Comparison of ENCODE assay signal across 15 mouse cellular contexts in the genomic region with DNA sequence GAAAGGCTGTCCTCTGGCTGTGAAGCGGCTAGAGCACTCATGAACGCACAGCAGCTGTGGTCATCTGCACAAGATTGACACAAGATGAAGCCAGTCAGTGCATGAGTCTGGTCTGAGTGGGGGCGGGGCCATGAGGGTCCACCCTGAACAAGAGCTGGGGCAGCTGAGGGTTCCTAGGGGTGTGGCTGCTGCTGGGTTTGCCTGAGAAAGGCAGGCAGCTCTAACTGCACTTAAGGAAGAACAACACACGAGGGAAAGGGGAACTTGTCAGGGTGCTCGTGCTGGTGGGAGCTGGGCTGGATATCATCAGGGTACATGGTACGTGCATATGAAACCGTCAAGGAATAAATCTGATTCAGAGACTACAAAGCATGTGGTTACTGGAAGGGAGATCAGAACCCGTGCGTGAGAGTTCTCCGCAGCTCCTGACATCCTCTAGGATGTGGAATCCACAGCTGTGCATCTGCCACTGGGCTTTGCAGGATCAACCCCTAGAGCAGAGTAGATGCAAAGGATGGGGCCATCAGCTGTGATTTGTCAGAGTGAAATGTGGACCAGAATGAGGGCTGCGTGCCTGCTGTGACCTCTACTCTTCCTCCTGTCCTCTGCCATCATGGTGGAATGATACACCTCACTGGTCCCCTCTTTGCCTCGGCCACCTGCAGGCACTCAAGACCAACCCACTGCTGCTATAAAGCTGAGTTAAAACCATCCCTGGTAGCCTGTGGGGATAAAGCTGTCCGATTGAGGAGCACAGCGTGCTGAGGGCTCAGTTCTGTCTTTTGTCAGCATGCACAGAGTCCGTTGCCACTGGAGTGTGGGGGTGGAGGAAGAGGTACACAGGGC. TPM values are rescaled to one million over a fixed set of nuclear protein-coding genes. Genes with fewer than 3 reads are reported as not detected.
A peak's percentile ranks its signal among the peaks of the same experiment; 100 is the strongest.
DNase-seq lines count a peak whose midpoint lies in the region; ATAC-seq lines count a peak whose summit lies in the region.
"Had no signal": no experiment of that assay in that cellular context is flagged by ENCODE, and none has a peak within 500 bp of the region (broad histone marks: within the 10 kb centered on the region; RNA-seq: fewer than 3 reads in every experiment).

No protein-coding gene starts in this region.

- peak; percentile 85 for DNase-seq in heart, adult 11 months
- no peak for DNase-seq in heart, adult 9 months (ENCODE audit: low spot score in 2 of 2)
- peak; percentile 56 for DNase-seq in cerebellum, adult 9-11 months
- DNase-seq in urinary bladder, postnatal 36 days (ENCODE audit: low spot score in 2 of 2) = no peak
- DNase-seq: adrenal gland, postnatal 36 days; gastrocnemius, postnatal 36 days; kidney, adult 2 months; lung, adult 18-20 months; lung, postnatal 36 days; midbrain, embryonic 14.5 days had no signal

- H3K4me1 ChIP-seq in megakaryocyte, embryonic 14.5 days = peaks cover 5% of the 10 kb centered on the region
- no peaks in the 10 kb centered on the region for H3K4me1 ChIP-seq in stomach, embryonic 15.5 days
- H3K4me1 ChIP-seq: embryonic facial prominence, embryonic 12.5 days had no signal

- H3K9me3 ChIP-seq in megakaryocyte, embryonic 14.5 days = peaks cover 9% of the 10 kb centered on the region
- H3K9me3 ChIP-seq in stomach, embryonic 15.5 days = no peaks in the 10 kb centered on the region
- H3K9me3 ChIP-seq: embryonic facial prominence, embryonic 12.5 days had no signal

- peaks cover 35% of the 10 kb centered on the region for H3K27me3 ChIP-seq in megakaryocyte, embryonic 14.5 days (replicated peaks)
- H3K27me3 ChIP-seq in stomach, embryonic 15.5 days (replicated peaks) = no peaks in the 10 kb centered on the region
- H3K27me3 ChIP-seq: embryonic facial prominence, embryonic 12.5 days had no signal

- no peak overlapping the region for H3K9ac ChIP-seq in stomach, embryonic 15.5 days
- H3K9ac ChIP-seq: embryonic facial prominence, embryonic 12.5 days had no signal

- no peak overlapping the region for H3K27ac ChIP-seq in stomach, embryonic 15.5 days
- H3K27ac ChIP-seq: embryonic facial prominence, embryonic 12.5 days had no signal

- peak overlapping the region; percentile 40 for H3K4me3 ChIP-seq in megakaryocyte, embryonic 14.5 days (replicated peaks)
- H3K4me3 ChIP-seq in stomach, embryonic 15.5 days (replicated peaks) = no peak overlapping the region
- H3K4me3 ChIP-seq: embryonic facial prominence, embryonic 12.5 days had no signal

- H3K36me3 ChIP-seq in megakaryocyte, embryonic 14.5 days (replicated peaks; ENCODE audit: low read length) = no peaks in the 10 kb centered on the region
- no peaks in the 10 kb centered on the region for H3K36me3 ChIP-seq in stomach, embryonic 15.5 days
- H3K36me3 ChIP-seq: embryonic facial prominence, embryonic 12.5 days had no signal

- WGBS in stomach, embryonic 15.5 days = 70% methylated on average over 15 of the region's 15 CpGs

- no peak for ATAC-seq in megakaryocyte, adult 5-6 weeks (ENCODE audit: poor library complexity, severe bottlenecking)
- 0 out of 2 replicates have a peak, but pooled peaks have one; percentile 10 for ATAC-seq in stomach, embryonic 15.5 days (ENCODE audit: insufficient read depth, low FRiP score, low read depth)
- ATAC-seq: activated CD4-positive, CD25-positive, alpha-beta regulatory T cell, adult 4 months had no signal

- no peak overlapping the region for H3K4me2 ChIP-seq in stomach, embryonic 15.5 days
- H3K4me2 ChIP-seq: embryonic facial prominence, embryonic 12.5 days had no signal

RNA-seq across cellular contexts. Expression of a gene that starts 14.0 kb away (rescaled TPM):
- 0.31 and 1.4 TPM in 2 replicates for polyA plus RNA-seq in megakaryocyte, embryonic 14.5 days (2012; ENCODE audit: insufficient read depth, low replicate concordance)
- total RNA-seq in megakaryocyte, adult 5-6 weeks (2015) = 0.25 TPM in 1 of 2 replicates, not detected in the other
- not detected in 2 replicates for total RNA-seq in megakaryocyte, adult 5-6 weeks (2017)
- 0.39 and 0.40 TPM in 2 replicates for polyA plus RNA-seq in stomach, embryonic 15.5 days (2015; fragmentation: Nextera tagmentation; extraction: Ambion mirVana)
- polyA plus RNA-seq: activated CD4-positive, CD25-positive, alpha-beta regulatory T cell, adult 4 months had no signal

RNA-seq across cellular contexts. Expression of a gene that starts 45.2 kb away (rescaled TPM):
- 0.15 TPM in 1 of 2 replicates, not detected in the other for polyA plus RNA-seq in megakaryocyte, embryonic 14.5 days (2012; ENCODE audit: insufficient read depth, low replicate concordance)
- total RNA-seq in megakaryocyte, adult 5-6 weeks (2015) = 0.09 TPM in 1 of 2 replicates, not detected in the other
- 0.15 TPM in 1 of 2 replicates, not detected in the other for total RNA-seq in megakaryocyte, adult 5-6 weeks (2017)
- 0.19 and 0.32 TPM in 2 replicates for polyA plus RNA-seq in stomach, embryonic 15.5 days (2015; fragmentation: Nextera tagmentation; extraction: Ambion mirVana)
- polyA plus RNA-seq: activated CD4-positive, CD25-positive, alpha-beta regulatory T cell, adult 4 months; midbrain, embryonic 14.5 days had no signal

RNA-seq across cellular contexts. Expression of a gene that starts 45.3 kb away (rescaled TPM):
- 0.70 TPM in 1 of 2 replicates, not detected in the other for polyA plus RNA-seq in megakaryocyte, embryonic 14.5 days (2012; ENCODE audit: insufficient read depth, low replicate concordance)
- total RNA-seq in megakaryocyte, adult 5-6 weeks (2015) = 0.41 and 0.49 TPM in 2 replicates
- total RNA-seq in megakaryocyte, adult 5-6 weeks (2017) = 0.08 and 0.44 TPM in 2 replicates
- 8.0 and 8.1 TPM in 2 replicates for polyA plus RNA-seq in stomach, embryonic 15.5 days (2015; fragmentation: Nextera tagmentation; extraction: Ambion mirVana)

Comparison
In these comparisons a context has a peak if more than half of its experiments do, and no peak if none do; other contexts are left out.
1. DNase-seq: peak in heart, adult 11 months (single experiment) and cerebellum, adult 9-11 months (single experiment); none in heart, adult 9 months (0 of 2) and urinary bladder, postnatal 36 days (0 of 2).